Mouse (Mus musculus) ES-Bruce4 (cell line): ENCODE data around the gene Slc35e4.

Experiments used
- CTCF ChIP-seq: IDR thresholded peaks from one replicate; pipeline ENCODE4 v1.8.1; 2011; ENCODE audit warnings: low read depth, low read length
- EP300 ChIP-seq: IDR thresholded peaks from 2 replicates; pipeline ENCODE4 v1.6.1; 2011; ENCODE audit warnings: low read depth, low read length; ENCODE audit not compliant: insufficient read depth

DNA sequence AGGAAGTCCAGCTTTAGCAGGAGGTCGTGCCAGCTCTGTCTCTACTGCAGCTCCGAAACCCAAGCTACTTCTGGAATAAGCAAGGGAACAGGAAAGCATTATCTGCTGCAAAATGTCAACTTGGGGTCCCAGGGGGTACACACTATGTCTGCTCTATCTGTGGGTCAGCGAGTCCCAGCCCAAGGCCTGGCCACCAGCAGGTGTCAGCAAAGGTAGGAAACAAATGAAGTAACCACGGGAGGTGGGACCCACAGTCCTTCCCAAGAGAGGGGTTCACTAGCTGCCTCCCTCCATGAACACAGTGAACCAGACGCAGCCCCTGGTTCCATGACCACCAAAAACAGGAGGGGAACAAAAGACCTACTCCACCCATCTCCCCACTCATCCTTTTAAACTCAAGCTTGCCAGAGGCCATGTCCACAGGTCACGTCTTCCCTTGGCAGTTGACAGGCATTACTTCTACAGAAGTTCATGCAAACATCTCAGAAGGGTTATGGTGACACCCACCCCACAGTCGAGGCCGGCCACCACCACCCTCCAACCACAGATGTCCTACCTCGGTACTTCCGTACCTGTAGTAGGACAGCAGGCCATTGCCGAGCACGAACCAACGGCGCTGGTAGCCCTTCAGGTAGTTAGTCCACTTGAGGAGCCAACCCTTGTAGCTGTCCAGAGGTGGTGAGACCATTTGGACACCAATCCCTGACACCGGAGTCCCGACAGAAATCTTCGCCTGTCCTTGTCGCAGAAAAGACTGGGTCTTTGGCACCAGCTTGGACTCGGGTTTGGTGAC is 51.6 kb downstream of the Slc35e4 start:
- peak; percentile 6 for TF ChIP-seq CTCF
- TF ChIP-seq EP300, result no peak
